24 mouse cellular contexts compared by ENCODE assay signal in genomic region chr9:25243926-25244657, GRCm38 (mm10). TPM values are rescaled to one million over a fixed set of nuclear protein-coding genes. Genes with fewer than 3 reads are reported as not detected.
DNase-seq lines count a peak whose midpoint lies in the region; ATAC-seq and TF ChIP-seq lines count a peak whose summit lies in the region.
"Had no signal": no experiment of that assay in that cellular context is flagged by ENCODE, and none has a peak within 500 bp of the region (broad histone marks: within the 10 kb centered on the region; RNA-seq: fewer than 3 reads in every experiment).

No protein-coding gene starts in this region.

- H3K4me2 ChIP-seq in lung, postnatal 0 days (replicated peaks; ENCODE audit: low read depth, low read length): no peak overlapping the region
- H3K4me2 ChIP-seq in stomach, postnatal 0 days (replicated peaks; ENCODE audit: low read depth): no peak overlapping the region
- H3K4me2 ChIP-seq: embryonic facial prominence, embryonic 13.5 days; heart, embryonic 15.5 days; hindbrain, embryonic 15.5 days; intestine, embryonic 15.5 days; limb, embryonic 15.5 days; neural tube, embryonic 12.5 days had no signal

- no peaks in the 10 kb centered on the region for H3K36me3 ChIP-seq in heart, embryonic 10.5 days
- H3K36me3 ChIP-seq in heart, adult 2 months (ENCODE audit: control insufficient read depth, insufficient read depth, low read length): no peaks in the 10 kb centered on the region
- no peaks in the 10 kb centered on the region for H3K36me3 ChIP-seq in lung, postnatal 0 days (ENCODE audit: insufficient read depth, low read length)
- H3K36me3 ChIP-seq in stomach, postnatal 0 days (ENCODE audit: control insufficient read depth, insufficient read depth, low read length): no peaks in the 10 kb centered on the region
- H3K36me3 ChIP-seq: embryonic facial prominence, embryonic 13.5 days; heart, embryonic 15.5 days; hindbrain, embryonic 15.5 days; intestine, embryonic 15.5 days; limb, embryonic 15.5 days; midbrain, embryonic 10.5 days; neural tube, embryonic 12.5 days had no signal

- peaks cover 7% of the 10 kb centered on the region for H3K4me1 ChIP-seq in heart, embryonic 10.5 days
- H3K4me1 ChIP-seq in heart, adult 2 months (ENCODE audit: control insufficient read depth, insufficient read depth, low read length): no peaks in the 10 kb centered on the region; the same call in none of the 2 replicates
- H3K4me1 ChIP-seq in lung, postnatal 0 days (ENCODE audit: insufficient read depth, low read depth, low read length): no peaks in the 10 kb centered on the region
- no peaks in the 10 kb centered on the region for H3K4me1 ChIP-seq in stomach, postnatal 0 days (replicated peaks; ENCODE audit: control insufficient read depth, insufficient read depth)
- H3K4me1 ChIP-seq: hindbrain, embryonic 15.5 days; intestine, embryonic 15.5 days; limb, embryonic 15.5 days; midbrain, embryonic 10.5 days; neural tube, embryonic 12.5 days had no signal

- 47% methylated on average over 4 of the region's 4 CpGs for WGBS in heart, embryonic 10.5 days
- WGBS in heart, adult 2 months: 51% methylated on average over 4 of the region's 4 CpGs
- WGBS in lung, postnatal 0 days: 36% methylated on average over 4 of the region's 4 CpGs
- WGBS in stomach, postnatal 0 days: 56% methylated on average over 4 of the region's 4 CpGs

- no peaks in the 10 kb centered on the region; the same call in 1 of the 2 replicates for H3K79me2 ChIP-seq in heart, adult 2 months (replicated peaks; ENCODE audit: control insufficient read depth, insufficient read depth, low read length)

- ATAC-seq in lung, postnatal 0 days: peak; percentile 55; the same call in 1 of the 2 replicates
- peak; percentile 42 for ATAC-seq in stomach, postnatal 0 days (ENCODE audit: low FRiP score, low TSS enrichment)
- ATAC-seq: forebrain, postnatal 0 days; intestine, embryonic 15.5 days had no signal

- no peak overlapping the region for H3K9ac ChIP-seq in heart, adult 2 months (ENCODE audit: low read depth, low read length)
- no peak overlapping the region for H3K9ac ChIP-seq in lung, postnatal 0 days (replicated peaks; ENCODE audit: low read depth)
- H3K9ac ChIP-seq in stomach, postnatal 0 days (ENCODE audit: low read length): no peak overlapping the region
- H3K9ac ChIP-seq: embryonic facial prominence, embryonic 13.5 days; forebrain, postnatal 0 days; heart, embryonic 15.5 days; hindbrain, embryonic 15.5 days; intestine, embryonic 15.5 days; limb, embryonic 15.5 days; neural tube, embryonic 12.5 days had no signal

- intact Hi-C loops in heart, adult 2 months (cut with DNase I): no loop called here

- DNase-seq in heart, embryonic 10.5 days (ENCODE audit: low spot score): no peak
- DNase-seq in heart, adult 2 months: no peak
- DNase-seq in lung, postnatal 0 days (ENCODE audit: low spot score): peak; percentile 46
- DNase-seq in lung, postnatal 25 days (ENCODE audit: low spot score): no peak
- DNase-seq in ZHBTc4 (ENCODE audit: low read depth, low spot score): peak; percentile 9
- DNase-seq in stomach, postnatal 0 days (ENCODE audit: low spot score): no peak
- no peak for DNase-seq in adrenal gland, adult 2 months
- no peak for DNase-seq in retina, embryonic 14.5 days (ENCODE audit: low spot score)
- DNase-seq: B cell, adult 2 months; cerebellum, adult 9-10 months; forebrain, postnatal 0 days; gastrocnemius, adult 2 months; heart, postnatal 4 days; layer of hippocampus, postnatal 36 days; lung, postnatal 4 days; spleen, adult 18-20 months; thymus, adult 2 months had no signal

- no peaks in the 10 kb centered on the region for H3K27me3 ChIP-seq in heart, embryonic 10.5 days (ENCODE audit: insufficient read depth, poor library complexity, severe bottlenecking)
- H3K27me3 ChIP-seq in heart, adult 2 months (ENCODE audit: control insufficient read depth, insufficient read depth, low read length): no peaks in the 10 kb centered on the region
- no peaks in the 10 kb centered on the region for H3K27me3 ChIP-seq in lung, postnatal 0 days (replicated peaks; ENCODE audit: insufficient read depth, low read length)
- no peaks in the 10 kb centered on the region for H3K27me3 ChIP-seq in stomach, postnatal 0 days (ENCODE audit: control insufficient read depth, insufficient read depth, low read length)
- H3K27me3 ChIP-seq: embryonic facial prominence, embryonic 13.5 days; heart, embryonic 15.5 days; hindbrain, embryonic 15.5 days; intestine, embryonic 15.5 days; limb, embryonic 15.5 days; neural tube, embryonic 12.5 days had no signal

- TF ChIP-seq CTCF in heart, adult 2 months (IDR thresholded peaks at IDR 0.05): no peak
- TF ChIP-seq CTCF in lung, postnatal 0 days (IDR thresholded peaks at IDR 0.05): no peak
- TF ChIP-seq CTCF in stomach, postnatal 0 days (IDR thresholded peaks at IDR 0.05; ENCODE audit: low read depth): no peak

- no peak overlapping the region for H3K4me3 ChIP-seq in heart, embryonic 10.5 days
- H3K4me3 ChIP-seq in heart, adult 2 months: no peak overlapping the region
- no peak overlapping the region for H3K4me3 ChIP-seq in lung, postnatal 0 days (ENCODE audit: low read depth, low read length)
- no peak overlapping the region for H3K4me3 ChIP-seq in stomach, postnatal 0 days (ENCODE audit: low read depth, low read length)
- H3K4me3 ChIP-seq: embryonic facial prominence, embryonic 13.5 days; gastrocnemius, adult 2 months; heart, embryonic 15.5 days; hindbrain, embryonic 15.5 days; intestine, embryonic 15.5 days; limb, embryonic 15.5 days; midbrain, embryonic 10.5 days; neural tube, embryonic 12.5 days had no signal

- TF ChIP-seq POLR2A in heart, adult 2 months (IDR thresholded peaks at IDR 0.05; ENCODE audit: insufficient read depth, low read depth, low read length): no peak

- peak overlapping the region; percentile 44; the same call in 1 of the 2 replicates for H3K27ac ChIP-seq in heart, embryonic 10.5 days
- no peak overlapping the region for H3K27ac ChIP-seq in heart, adult 2 months
- no peak overlapping the region for H3K27ac ChIP-seq in lung, postnatal 0 days (ENCODE audit: low read length)
- H3K27ac ChIP-seq in stomach, postnatal 0 days (replicated peaks): no peak overlapping the region
- H3K27ac ChIP-seq: embryonic facial prominence, embryonic 13.5 days; gastrocnemius, adult 2 months; heart, embryonic 15.5 days; hindbrain, embryonic 15.5 days; intestine, embryonic 15.5 days; limb, embryonic 15.5 days; midbrain, embryonic 10.5 days; neural tube, embryonic 12.5 days had no signal

- TF ChIP-seq EP300 in heart, adult 2 months (IDR thresholded peaks at IDR 0.05; ENCODE audit: insufficient read depth, low read depth, low read length): no peak
- TF ChIP-seq EP300 in lung, postnatal 0 days (IDR thresholded peaks at IDR 0.05): peak; percentile 65; the same call in 1 of the 2 replicates
- no peak for TF ChIP-seq EP300 in stomach, postnatal 0 days (optimal IDR thresholded peaks at IDR 0.05)

- no peaks in the 10 kb centered on the region for H3K9me3 ChIP-seq in heart, embryonic 10.5 days
- H3K9me3 ChIP-seq in lung, postnatal 0 days (ENCODE audit: low read length): no peaks in the 10 kb centered on the region
- no peaks in the 10 kb centered on the region for H3K9me3 ChIP-seq in stomach, postnatal 0 days (ENCODE audit: control insufficient read depth, low read length)
- H3K9me3 ChIP-seq: embryonic facial prominence, embryonic 13.5 days; heart, embryonic 15.5 days; hindbrain, embryonic 15.5 days; intestine, embryonic 15.5 days; limb, embryonic 15.5 days; midbrain, embryonic 10.5 days; neural tube, embryonic 12.5 days had no signal

RNA-seq across cellular contexts. Expression of gene Sept7, which starts 8.1 kb away (rescaled TPM):
- polyA plus RNA-seq in heart, embryonic 10.5 days (2016; fragmentation: Nextera tagmentation; extraction: Ambion mirVana): 258 and 291 TPM in 2 replicates
- total RNA-seq in heart, adult 2 months (2021): 100 to 1,000 TPM; 109 to 111 TPM
- 15.9 and 34.6 TPM in 2 replicates for polyA plus RNA-seq in heart, adult 2 months (2012; rRNA removed)
- 237 and 274 TPM in 2 replicates for polyA plus RNA-seq in lung, postnatal 0 days (2015; fragmentation: Nextera tagmentation; extraction: Ambion mirVana)
- polyA plus RNA-seq in stomach, postnatal 0 days (2015; fragmentation: Nextera tagmentation; extraction: Ambion mirVana): 154 and 175 TPM in 2 replicates
- 100 to 1,000 TPM; 116 to 125 TPM for total RNA-seq in adrenal gland, adult 2 months (2021)
- polyA plus RNA-seq in adrenal gland, adult 2 months (2012; rRNA removed): 1.4 and 1.8 TPM in 2 replicates

Comparison
In these comparisons a context has a peak if more than half of its experiments do, and no peak if none do; other contexts are left out.
1. DNase-seq: peak in lung, postnatal 0 days (single experiment) and ZHBTc4 (single experiment); none in heart, embryonic 10.5 days (single experiment), heart, adult 2 months (0 of 2), lung, postnatal 25 days (single experiment), stomach, postnatal 0 days (single experiment), adrenal gland, adult 2 months (single experiment) and retina, embryonic 14.5 days (single experiment).